In genomic region chr2:48788901-48789300, GRCm38 (mm10) we compare ENCODE assay signal across 29 mouse cellular contexts. TPM values are rescaled to one million over a fixed set of nuclear protein-coding genes. Genes with fewer than 3 reads are reported as not detected.
DNase-seq lines count a peak whose midpoint lies in the region; ATAC-seq and TF ChIP-seq lines count a peak whose summit lies in the region.
"Had no signal": no experiment of that assay in that cellular context is flagged by ENCODE, and none has a peak within 500 bp of the region (broad histone marks: within the 10 kb centered on the region; RNA-seq: fewer than 3 reads in every experiment).

No protein-coding gene starts in this region.

- H3K9ac ChIP-seq in hindbrain, postnatal 0 days (replicated peaks; ENCODE audit: low read length): no peak overlapping the region
- H3K9ac ChIP-seq in hindbrain, embryonic 14.5 days: no peak overlapping the region
- H3K9ac ChIP-seq in midbrain, embryonic 16.5 days (ENCODE audit: low read depth, low read length): no peak overlapping the region
- no peak overlapping the region for H3K9ac ChIP-seq in heart, embryonic 12.5 days
- H3K9ac ChIP-seq: embryonic facial prominence, embryonic 12.5 days; forebrain, embryonic 13.5 days; heart, embryonic 13.5 days; hindbrain, embryonic 15.5 days; intestine, embryonic 15.5 days had no signal

- H3K27ac ChIP-seq in hindbrain, postnatal 0 days: no peak overlapping the region
- H3K27ac ChIP-seq in hindbrain, embryonic 14.5 days: no peak overlapping the region
- no peak overlapping the region for H3K27ac ChIP-seq in midbrain, embryonic 16.5 days (ENCODE audit: low read length)
- H3K27ac ChIP-seq in midbrain, embryonic 10.5 days (replicated peaks): no peak overlapping the region
- no peak overlapping the region for H3K27ac ChIP-seq in heart, embryonic 12.5 days (ENCODE audit: poor library complexity, severe bottlenecking)
- H3K27ac ChIP-seq: embryonic facial prominence, embryonic 12.5 days; forebrain, embryonic 13.5 days; gastrocnemius, adult 2 months; heart, embryonic 13.5 days; hindbrain, embryonic 15.5 days; intestine, embryonic 15.5 days had no signal

- H3K4me1 ChIP-seq in hindbrain, postnatal 0 days (ENCODE audit: insufficient read depth, low read length): no peaks in the 10 kb centered on the region
- H3K4me1 ChIP-seq in hindbrain, embryonic 14.5 days (replicated peaks; ENCODE audit: control insufficient read depth, insufficient read depth, low read length): no peaks in the 10 kb centered on the region
- 0 out of 2 replicates have a peak, but pooled peaks cover 2% of the 10 kb centered on the region for H3K4me1 ChIP-seq in midbrain, embryonic 16.5 days (ENCODE audit: control insufficient read depth, insufficient read depth, low read length)
- H3K4me1 ChIP-seq in midbrain, embryonic 10.5 days: no peaks in the 10 kb centered on the region
- H3K4me1 ChIP-seq in heart, embryonic 12.5 days (replicated peaks): no peaks in the 10 kb centered on the region
- H3K4me1 ChIP-seq: embryonic facial prominence, embryonic 12.5 days; forebrain, embryonic 13.5 days; heart, embryonic 13.5 days; hindbrain, embryonic 15.5 days; intestine, embryonic 15.5 days had no signal

- no peaks in the 10 kb centered on the region for H3K36me3 ChIP-seq in hindbrain, postnatal 0 days (ENCODE audit: insufficient read depth, low read length)
- H3K36me3 ChIP-seq in hindbrain, embryonic 14.5 days (replicated peaks; ENCODE audit: control insufficient read depth, insufficient read depth): no peaks in the 10 kb centered on the region
- no peaks in the 10 kb centered on the region for H3K36me3 ChIP-seq in midbrain, embryonic 16.5 days (ENCODE audit: control insufficient read depth, insufficient read depth, low read length)
- no peaks in the 10 kb centered on the region for H3K36me3 ChIP-seq in midbrain, embryonic 10.5 days
- H3K36me3 ChIP-seq in heart, embryonic 12.5 days: no peaks in the 10 kb centered on the region
- H3K36me3 ChIP-seq: embryonic facial prominence, embryonic 12.5 days; G1E; heart, embryonic 13.5 days; hindbrain, embryonic 15.5 days; intestine, embryonic 15.5 days had no signal

- H3K4me2 ChIP-seq in hindbrain, postnatal 0 days (ENCODE audit: low read depth, low read length): no peak overlapping the region
- H3K4me2 ChIP-seq in hindbrain, embryonic 14.5 days (replicated peaks): no peak overlapping the region
- H3K4me2 ChIP-seq in midbrain, embryonic 16.5 days (ENCODE audit: low read length): no peak overlapping the region
- H3K4me2 ChIP-seq in heart, embryonic 12.5 days: no peak overlapping the region
- H3K4me2 ChIP-seq: embryonic facial prominence, embryonic 12.5 days; forebrain, embryonic 13.5 days; heart, embryonic 13.5 days; hindbrain, embryonic 15.5 days; intestine, embryonic 15.5 days had no signal

- TF ChIP-seq CTCF in hindbrain, postnatal 0 days (IDR thresholded peaks at IDR 0.05; ENCODE audit: low read depth): no peak

- H3K4me3 ChIP-seq in hindbrain, postnatal 0 days (ENCODE audit: low read length): no peak overlapping the region
- no peak overlapping the region for H3K4me3 ChIP-seq in hindbrain, embryonic 14.5 days (replicated peaks; ENCODE audit: low read length)
- no peak overlapping the region for H3K4me3 ChIP-seq in midbrain, embryonic 16.5 days (ENCODE audit: low read depth, low read length)
- no peak overlapping the region for H3K4me3 ChIP-seq in midbrain, embryonic 10.5 days
- no peak overlapping the region for H3K4me3 ChIP-seq in heart, embryonic 12.5 days
- H3K4me3 ChIP-seq: embryonic facial prominence, embryonic 12.5 days; erythroblast, embryonic 14.5 days; forebrain, embryonic 13.5 days; gastrocnemius, adult 2 months; heart, embryonic 13.5 days; hindbrain, embryonic 15.5 days; intestine, embryonic 15.5 days had no signal

- no peaks in the 10 kb centered on the region for H3K27me3 ChIP-seq in hindbrain, postnatal 0 days (ENCODE audit: insufficient read depth, low read length)
- H3K27me3 ChIP-seq in hindbrain, embryonic 14.5 days (ENCODE audit: control insufficient read depth, insufficient read depth, low read length): no peaks in the 10 kb centered on the region
- H3K27me3 ChIP-seq in midbrain, embryonic 16.5 days (ENCODE audit: control insufficient read depth, insufficient read depth, low read depth, low read length): no peaks in the 10 kb centered on the region
- no peaks in the 10 kb centered on the region for H3K27me3 ChIP-seq in midbrain, embryonic 10.5 days (ENCODE audit: low read depth, poor library complexity, severe bottlenecking)
- H3K27me3 ChIP-seq in heart, embryonic 12.5 days (replicated peaks): no peaks in the 10 kb centered on the region
- H3K27me3 ChIP-seq: CH12.LX; embryonic facial prominence, embryonic 12.5 days; forebrain, embryonic 13.5 days; heart, embryonic 13.5 days; hindbrain, embryonic 15.5 days; intestine, embryonic 15.5 days had no signal

- peak; percentile 32; the same call in 1 of the 2 replicates for ATAC-seq in hindbrain, postnatal 0 days
- ATAC-seq in hindbrain, embryonic 14.5 days (ENCODE audit: low FRiP score): no peak
- ATAC-seq in midbrain, embryonic 16.5 days: 0 out of 2 replicates have a peak, but pooled peaks have one; percentile 56
- no peak for ATAC-seq in heart, embryonic 12.5 days (ENCODE audit: insufficient number of reproducible peaks, low FRiP score)
- ATAC-seq: forebrain, embryonic 13.5 days; forebrain, embryonic 16.5 days; intestine, embryonic 15.5 days; Patski had no signal

- DNase-seq in embryo, embryonic 10.5 days (ENCODE audit: low spot score): peak; percentile 3
- DNase-seq in embryo, embryonic 11 days: no peak
- DNase-seq in hindbrain, postnatal 0 days (ENCODE audit: low spot score): peak; percentile 30
- no peak for DNase-seq in hindbrain, embryonic 14.5 days (ENCODE audit: low spot score)
- no peak for DNase-seq in midbrain, embryonic 10.5 days (ENCODE audit: low spot score)
- no peak for DNase-seq in B cell, adult 2 months
- DNase-seq: adrenal gland, postnatal 10 days; adrenal gland, postnatal 36 days; cerebellum, adult 11 months; cerebellum, adult 2 months; cerebellum, adult 9-11 months; cerebellum, postnatal 25 days; gastrocnemius, adult 2 months; gastrocnemius, postnatal 14 days; heart, adult 18-20 months; heart, postnatal 14 days; heart, postnatal 4 days had no signal

- 54% methylated on average over 3 of the region's 3 CpGs for WGBS in hindbrain, postnatal 0 days
- 70% methylated on average over 3 of the region's 3 CpGs for WGBS in hindbrain, embryonic 14.5 days
- 55% methylated on average over 3 of the region's 3 CpGs for WGBS in midbrain, embryonic 16.5 days
- WGBS in midbrain, embryonic 10.5 days: 78% methylated on average over 3 of the region's 3 CpGs
- 64% methylated on average over 3 of the region's 3 CpGs for WGBS in heart, embryonic 12.5 days

- no peaks in the 10 kb centered on the region for H3K9me3 ChIP-seq in hindbrain, postnatal 0 days (ENCODE audit: low read length)
- H3K9me3 ChIP-seq in hindbrain, embryonic 14.5 days (ENCODE audit: control insufficient read depth, low read length): peaks cover 8% of the 10 kb centered on the region; the same call in 1 of the 2 replicates
- H3K9me3 ChIP-seq in midbrain, embryonic 16.5 days (replicated peaks; ENCODE audit: control insufficient read depth, low read length, poor library complexity, severe bottlenecking): no peaks in the 10 kb centered on the region
- H3K9me3 ChIP-seq in midbrain, embryonic 10.5 days (replicated peaks): peaks cover 5% of the 10 kb centered on the region; the same call in 1 of the 2 replicates
- H3K9me3 ChIP-seq in heart, embryonic 12.5 days (replicated peaks): peaks cover 5% of the 10 kb centered on the region; the same call in 1 of the 2 replicates
- H3K9me3 ChIP-seq: embryonic facial prominence, embryonic 12.5 days; G1E; hindbrain, embryonic 15.5 days; intestine, embryonic 15.5 days had no signal

RNA-seq across cellular contexts. Expression of gene Acvr2a, which starts 25.0 kb away (rescaled TPM):
- total RNA-seq in hindbrain, postnatal 0 days (2014; rRNA removed): 50.3 and 54.8 TPM in 2 replicates
- 23.7 and 24.0 TPM in 2 replicates for polyA plus RNA-seq in hindbrain, postnatal 0 days (2015; fragmentation: Nextera tagmentation; extraction: Ambion mirVana)
- polyA plus RNA-seq in hindbrain, embryonic 14.5 days (2014; fragmentation: Nextera tagmentation; extraction: Ambion mirVana): 66.7 and 77.5 TPM in 2 replicates
- 45.7 and 52.8 TPM in 2 replicates for polyA plus RNA-seq in midbrain, embryonic 16.5 days (2015; fragmentation: Nextera tagmentation; extraction: Ambion mirVana)
- polyA plus RNA-seq in midbrain, embryonic 10.5 days (2016; fragmentation: Nextera tagmentation; extraction: Ambion mirVana): 18.5 and 24.8 TPM in 2 replicates
- polyA plus RNA-seq in heart, embryonic 12.5 days (2016; fragmentation: Nextera tagmentation; extraction: Ambion mirVana): 16.9 and 17.3 TPM in 2 replicates

Comparison
In these comparisons a context has a peak if more than half of its experiments do, and no peak if none do; other contexts are left out.
1. DNase-seq: peak in embryo, embryonic 10.5 days (single experiment) and hindbrain, postnatal 0 days (single experiment); none in embryo, embryonic 11 days (single experiment), hindbrain, embryonic 14.5 days (single experiment), midbrain, embryonic 10.5 days (single experiment) and B cell, adult 2 months (0 of 2).
2. ATAC-seq: peak in hindbrain, postnatal 0 days (single experiment) and midbrain, embryonic 16.5 days (single experiment); none in hindbrain, embryonic 14.5 days (single experiment) and heart, embryonic 12.5 days (single experiment).